Mouse (Mus musculus): ENCODE results near the gene Skp1a.

DNA sequence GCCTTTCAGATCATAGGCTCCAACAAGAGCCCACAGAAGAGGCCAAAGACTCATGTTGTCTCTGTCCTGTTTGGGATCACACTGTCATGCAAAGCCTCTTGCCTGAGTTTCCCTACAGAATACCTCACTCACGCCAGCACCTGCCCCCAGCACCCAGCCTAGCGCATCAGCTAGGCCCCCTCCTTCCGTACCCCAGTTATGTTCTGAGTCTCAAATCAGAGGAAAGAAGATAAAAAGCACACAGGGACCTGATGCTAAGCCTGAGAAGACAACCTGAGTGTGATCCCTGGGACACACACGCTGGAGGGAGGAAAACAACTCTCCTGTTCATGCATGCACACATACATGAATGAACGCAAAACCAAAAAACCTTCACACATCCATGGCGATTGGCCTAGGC lies 47.2 kb downstream of the Skp1a start:
- no peak for TF ChIP-seq CTCF (IDR thresholded peaks at IDR 0.05; ENCODE audit: borderline replicate concordance, insufficient read depth, low read depth, low read length)
- TF ChIP-seq POLR2A (IDR thresholded peaks at IDR 0.05; ENCODE audit: borderline replicate concordance, insufficient read depth, low read length) = no peak

Measured in cerebellum, adult 2 months (tissue).